Mouse (Mus musculus) fibroblast of lung, adult 2 months (primary cell): Measurements from ENCODE around the gene Tmem198b.
"Not testable (repeated sequence)": the region's sequence is repeated elsewhere in the genome, so short reads cannot be mapped to it uniquely, and the experiment has no call there.

Source experiments
- DNase-seq: peaks from one replicate; pipeline ENCODE4 v3.0.0-alpha.2; 2011; ENCODE audit warnings: low read depth

Tmem198b gene

DNA sequence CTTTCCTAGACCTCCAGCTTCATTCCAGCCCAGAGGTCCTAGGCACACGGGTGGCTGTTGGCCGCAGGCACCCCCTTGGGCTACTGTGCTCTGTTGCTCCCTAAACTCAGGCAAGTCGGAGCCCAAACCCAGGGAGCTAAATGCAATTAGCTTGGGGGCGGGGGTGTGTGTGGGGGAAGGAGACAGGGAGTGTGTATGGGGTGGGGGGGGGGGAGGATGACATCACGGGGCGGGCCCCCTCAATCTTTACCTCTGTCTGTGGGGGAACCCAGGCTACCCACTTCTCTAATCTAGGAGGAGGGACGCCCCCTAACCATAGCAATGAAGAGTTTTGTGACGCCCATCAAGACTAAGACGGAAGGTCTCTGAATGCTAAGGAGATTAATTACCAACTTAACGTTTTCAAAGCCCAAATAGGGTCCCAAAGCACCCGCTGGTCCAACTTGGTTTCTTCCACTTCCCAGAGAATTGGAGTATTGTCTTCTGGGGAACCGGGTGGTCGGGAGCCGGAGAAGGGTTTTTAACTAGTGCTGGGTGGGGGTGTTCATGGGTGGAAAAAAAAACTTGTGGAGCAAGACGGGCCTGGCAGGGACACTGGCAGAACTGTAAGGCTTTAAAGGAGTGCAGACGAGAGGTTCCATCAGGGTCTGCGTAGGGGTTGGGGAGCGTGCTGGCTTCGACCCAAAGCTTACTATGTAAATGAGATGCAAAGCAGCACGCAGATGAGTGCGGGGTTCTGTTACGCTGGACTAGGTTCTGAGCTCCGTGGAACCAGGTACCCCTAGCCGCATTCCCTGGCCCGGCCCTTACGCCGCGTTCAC lies at the start of gene Tmem198b:
Gene Tmem198b (minus strand): TSS at position 100 of the 821 bp plus-strand sequence.
- DNase-seq, result no peak

DNA sequence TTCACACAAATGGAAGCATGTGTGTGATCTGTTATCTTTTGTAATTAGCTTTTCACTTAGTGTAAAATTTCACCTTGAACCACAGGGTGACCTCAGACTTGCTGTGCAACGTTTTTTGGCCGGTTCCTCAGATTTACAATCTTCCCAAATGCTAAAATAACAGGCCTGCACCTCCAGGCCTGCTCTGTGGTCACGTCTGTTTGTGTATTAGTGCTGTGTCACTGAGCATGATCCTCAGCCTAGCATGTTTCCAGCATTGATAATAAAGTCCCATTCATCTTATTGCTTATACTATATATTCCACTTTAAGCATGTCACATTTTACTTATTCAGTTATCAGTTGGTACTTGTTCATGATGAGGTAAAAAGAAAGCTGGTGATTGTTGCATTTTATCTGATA lies 46.2 kb upstream of the Tmem198b start:
- no peak for DNase-seq

DNA sequence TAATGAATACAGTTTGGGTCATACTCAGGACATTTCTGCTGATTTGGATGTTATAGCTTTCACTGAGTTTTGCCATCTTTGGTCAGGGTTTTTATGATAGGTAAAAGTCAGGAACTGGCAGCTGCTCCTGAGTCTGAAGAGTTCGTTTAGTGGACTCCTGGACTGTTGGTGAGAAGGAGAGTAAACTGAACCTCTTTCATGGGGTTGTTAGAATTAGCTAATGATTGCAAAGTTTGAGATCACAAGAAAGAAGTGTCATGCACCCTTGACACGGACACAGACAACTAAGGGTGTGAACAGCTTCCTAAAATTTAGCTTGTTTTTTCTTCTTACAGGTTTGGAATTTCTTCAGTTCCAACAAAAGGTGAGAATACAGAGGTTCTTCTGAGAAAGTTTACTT lies 44.3 kb upstream of the Tmem198b start:
- DNase-seq, result no peak

DNA sequence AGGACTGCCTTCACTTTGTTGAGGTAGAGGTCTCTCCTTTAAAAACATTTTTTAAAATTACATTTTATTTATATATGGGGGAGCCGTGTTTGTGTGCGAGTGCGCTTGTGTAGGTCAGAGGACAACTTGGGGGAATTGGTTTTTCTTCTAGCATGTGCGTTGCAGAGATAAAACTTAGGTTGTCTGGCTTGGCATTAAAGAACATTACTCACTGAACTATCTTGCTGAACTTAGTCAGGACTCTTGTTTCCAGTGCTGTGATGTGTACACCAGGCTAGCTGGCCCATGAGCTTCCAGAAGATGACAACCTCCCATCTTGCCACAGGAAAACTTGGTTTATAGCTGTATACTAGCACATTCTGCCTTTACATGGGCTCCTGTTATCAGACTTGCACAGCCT lies 42.5 kb upstream of the Tmem198b start:
- no peak for DNase-seq

DNA sequence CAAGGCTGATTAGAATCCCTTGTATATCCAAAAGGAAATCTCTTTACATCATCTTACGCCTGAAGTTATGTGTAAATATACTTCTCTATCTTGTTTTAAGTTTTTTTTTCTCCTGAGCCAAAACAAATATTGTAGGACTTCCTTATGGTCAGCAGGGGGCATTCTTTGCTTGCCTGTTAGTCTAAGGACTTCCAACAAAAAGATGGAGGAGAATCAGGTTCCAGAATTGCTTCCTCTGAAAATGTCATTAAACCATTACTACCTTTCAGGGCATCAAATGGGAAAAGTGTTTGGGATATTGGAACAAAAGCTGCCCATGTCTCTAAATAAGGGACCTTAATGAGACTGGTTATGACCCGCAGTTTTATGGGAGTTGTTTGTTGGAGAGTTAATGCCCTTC lies 41.3 kb upstream of the Tmem198b start:
- DNase-seq, result no peak

DNA sequence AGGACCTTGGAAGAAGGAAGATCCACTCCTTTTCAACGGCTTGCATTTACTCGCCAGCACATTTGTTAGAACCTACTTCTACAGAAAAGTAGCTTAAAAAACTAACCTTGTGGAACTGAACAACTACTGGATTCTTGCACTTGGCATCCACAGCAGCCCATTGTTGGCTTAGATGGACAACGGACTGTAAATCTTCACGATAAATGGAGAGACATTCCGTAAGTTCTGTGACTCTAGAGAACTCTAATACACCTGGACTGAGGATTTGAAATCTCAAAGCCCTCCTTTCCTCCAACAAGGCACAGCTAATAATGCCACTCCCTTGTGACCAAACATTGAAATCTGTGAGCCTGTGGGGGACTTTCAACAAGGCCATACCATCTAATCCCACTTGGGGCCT lies 39.1 kb upstream of the Tmem198b start:
- DNase-seq, result no peak

DNA sequence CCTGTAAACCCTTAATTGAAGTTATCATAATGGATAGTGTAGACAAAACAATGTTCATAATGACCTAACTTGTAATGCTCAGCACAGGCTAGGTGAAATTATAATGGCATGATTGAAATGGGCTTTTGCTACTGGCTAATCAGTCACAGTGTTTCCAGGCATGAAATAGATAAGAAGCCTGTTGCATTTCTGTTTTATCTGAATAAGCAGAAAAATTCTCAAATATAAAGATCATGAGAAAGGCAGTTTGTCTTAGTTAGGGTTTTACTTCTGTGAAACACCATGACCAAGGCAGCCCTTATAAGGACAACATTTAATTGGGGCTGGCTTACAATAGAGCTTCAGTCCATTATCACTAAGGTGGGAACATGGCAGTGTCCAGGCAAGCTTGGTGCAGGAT lies 36.4 kb upstream of the Tmem198b start:
- DNase-seq, result no peak

DNA sequence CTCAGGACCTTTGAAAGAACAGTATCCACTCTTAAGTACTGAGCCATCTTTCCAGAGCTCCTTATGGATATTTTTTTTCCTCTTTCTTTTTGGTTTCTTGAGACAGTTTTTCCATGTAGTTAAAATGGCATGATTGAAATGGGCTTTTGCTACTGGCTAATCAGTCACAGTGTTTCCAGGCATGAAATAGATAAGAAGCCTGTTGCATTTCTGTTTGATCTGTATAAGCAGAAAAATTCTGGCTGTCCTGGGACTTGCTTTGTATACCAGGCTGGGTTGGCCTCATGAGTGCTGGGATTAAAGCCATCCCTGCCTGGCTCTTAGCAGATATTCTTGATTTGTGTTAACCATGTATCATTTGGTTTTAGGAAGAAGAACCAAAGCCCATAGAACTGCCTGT lies 35.3 kb upstream of the Tmem198b start:
- DNase-seq, result no peak

DNA sequence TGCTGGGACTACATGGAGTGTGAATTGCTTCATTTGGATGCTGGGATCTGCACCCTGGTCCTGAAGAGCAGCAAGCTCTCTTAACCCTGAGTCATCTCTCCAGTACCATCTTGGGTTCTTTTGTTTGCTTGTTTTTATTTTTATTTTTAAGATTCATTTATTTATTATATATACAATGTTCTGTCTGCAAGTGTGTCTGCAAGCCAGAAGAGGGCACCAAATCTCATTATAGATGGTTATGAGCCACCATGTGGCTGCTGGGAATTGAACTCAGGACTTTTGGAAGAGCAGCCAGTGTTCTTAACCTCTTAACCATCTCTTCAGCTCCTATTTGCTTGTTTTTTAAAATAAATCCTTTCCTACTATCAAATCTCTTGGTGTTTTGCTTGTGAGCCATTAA lies 33.2 kb upstream of the Tmem198b start:
- DNase-seq, result no peak

DNA sequence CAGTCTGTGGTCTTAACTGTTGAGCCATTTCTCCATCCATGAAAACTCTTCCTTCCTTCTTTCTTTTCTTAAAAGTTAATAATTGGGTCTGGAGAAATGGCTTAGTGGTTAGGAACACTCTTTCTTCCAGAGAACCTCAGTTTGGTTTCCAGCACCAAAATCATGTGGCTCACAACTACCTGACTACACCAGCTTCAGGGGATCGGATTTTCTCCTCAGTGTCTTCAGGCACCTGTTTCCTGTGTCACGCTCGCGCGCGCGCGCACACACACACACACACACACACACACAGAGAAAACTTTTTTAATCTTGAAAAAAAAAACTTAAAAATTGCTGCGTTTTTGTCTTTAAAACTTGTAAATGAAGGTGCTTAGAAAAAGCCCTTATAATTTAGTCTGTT lies 19.7 kb upstream of the Tmem198b start:
- DNase-seq, result no peak

DNA sequence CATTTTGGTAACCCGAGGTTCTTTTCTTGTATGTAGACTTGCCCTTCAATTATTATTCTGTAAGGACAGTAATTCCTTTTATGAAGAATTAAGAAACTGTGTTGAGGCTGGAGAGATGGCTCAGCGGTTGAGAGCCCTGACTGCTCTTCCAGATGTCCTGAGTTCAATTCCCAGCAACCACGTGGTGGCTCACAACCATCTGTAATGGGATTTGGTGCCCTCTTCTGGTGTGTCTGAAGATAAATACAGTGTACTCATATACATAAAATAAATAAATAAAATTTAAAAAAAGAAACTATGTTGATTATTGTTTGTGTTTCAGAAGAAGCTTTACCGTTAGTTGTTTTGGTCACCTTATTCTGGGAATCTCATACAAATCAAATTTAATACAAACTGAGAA lies 18.9 kb upstream of the Tmem198b start:
- DNase-seq, result not testable (repeated sequence)

DNA sequence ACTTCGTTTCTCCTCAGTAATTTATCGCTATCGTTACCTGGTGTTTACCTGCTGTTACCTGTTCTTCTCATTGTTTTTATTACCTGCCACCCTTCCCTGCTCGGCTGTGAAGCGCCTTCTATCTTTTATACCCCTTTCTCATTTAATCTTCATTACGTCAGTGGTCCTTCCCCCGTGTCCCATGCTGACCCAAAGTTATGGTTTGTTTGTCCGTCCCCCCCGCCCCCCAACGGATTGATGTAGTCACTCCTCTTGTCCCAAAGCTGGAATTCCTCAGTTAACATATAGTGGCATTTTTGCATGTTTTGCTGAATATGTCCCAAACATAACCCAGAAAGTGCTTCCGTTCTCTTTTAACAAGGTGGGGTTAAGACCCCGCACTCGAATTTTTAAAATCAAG lies 18.0 kb upstream of the Tmem198b start:
- DNase-seq, result no peak

DNA sequence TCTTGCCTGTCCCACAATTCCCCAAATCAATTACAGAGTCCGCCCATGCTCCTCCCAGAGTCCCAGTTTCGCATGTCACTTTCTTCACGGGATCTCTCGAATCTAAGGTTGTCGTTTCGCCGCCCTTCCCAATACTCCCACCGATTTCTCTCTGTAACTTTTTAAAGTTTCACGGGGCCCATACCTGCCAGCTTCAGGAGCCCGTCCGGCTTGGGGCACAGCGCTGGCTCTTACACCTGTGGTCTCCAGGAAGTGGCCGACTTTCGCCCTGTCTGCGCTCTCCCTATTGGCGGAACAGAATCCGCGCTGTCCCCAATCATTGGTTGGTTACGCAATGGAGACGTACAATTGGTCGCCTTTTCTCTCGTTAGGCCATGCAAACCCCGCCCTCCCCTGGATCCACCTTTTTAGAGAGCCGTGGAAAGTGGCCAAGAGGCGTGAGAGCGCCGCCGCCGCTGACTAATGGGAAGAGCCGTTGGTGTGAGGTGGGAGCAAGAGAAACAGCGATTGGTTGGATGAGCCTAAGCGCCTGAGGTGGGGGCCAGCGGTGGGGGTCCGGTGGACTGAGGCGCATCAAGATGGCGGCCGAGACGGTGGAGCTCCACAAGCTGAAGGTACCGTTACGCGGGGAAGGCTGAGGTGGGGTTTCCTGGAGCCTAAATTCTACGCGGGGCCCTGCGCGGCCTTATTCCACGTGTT lies 17.3 kb upstream of the Tmem198b start, which contains the start of gene Ormdl2:
Gene Ormdl2 (minus strand): TSS at position 288 of the 699 bp plus-strand sequence.
- peak; percentile 99 for DNase-seq

DNA sequence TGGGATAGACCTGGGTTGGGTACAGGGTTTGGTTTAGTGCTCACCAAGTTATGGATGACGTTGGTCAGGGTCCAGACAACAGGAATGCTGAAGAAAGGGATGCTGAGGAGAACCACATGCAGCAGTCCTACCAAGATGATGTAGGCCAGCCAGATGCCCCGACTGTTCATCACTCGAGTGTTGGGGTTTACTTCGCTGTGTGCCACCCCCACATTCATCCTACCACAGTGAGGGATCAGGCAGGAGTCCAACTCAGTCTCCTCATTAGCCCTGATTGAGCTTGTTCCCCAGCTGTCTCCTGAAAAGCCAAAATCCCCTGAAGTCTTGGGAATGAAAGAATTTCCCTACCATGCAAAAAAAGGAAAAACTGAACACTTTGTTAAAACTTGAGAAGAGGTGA lies 16.0 kb upstream of the Tmem198b start:
- DNase-seq, result no peak

DNA sequence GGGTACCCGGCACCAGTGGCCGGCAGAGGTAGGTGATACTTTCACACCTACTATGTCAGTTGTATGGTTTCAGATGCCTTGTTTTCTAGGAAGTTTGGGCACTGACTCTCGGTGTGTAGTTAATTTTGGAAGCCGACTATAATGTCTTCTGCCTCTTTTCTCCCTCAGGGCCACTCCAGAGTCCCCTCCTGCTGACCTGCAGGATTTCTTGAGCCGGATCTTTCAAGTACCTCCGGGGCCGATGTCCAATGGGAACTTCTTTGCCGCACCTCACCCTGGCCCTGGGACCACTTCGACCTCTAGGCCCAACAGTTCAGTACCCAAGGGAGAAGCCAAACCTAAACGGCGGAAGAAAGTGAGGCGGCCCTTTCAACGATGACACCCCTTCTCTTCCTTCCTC lies 12.9 kb upstream of the Tmem198b start, which contains the start of gene Sarnp:
Gene Sarnp (plus strand): TSS at position 301 of the 400 bp plus-strand sequence.
- DNase-seq, result no peak

DNA sequence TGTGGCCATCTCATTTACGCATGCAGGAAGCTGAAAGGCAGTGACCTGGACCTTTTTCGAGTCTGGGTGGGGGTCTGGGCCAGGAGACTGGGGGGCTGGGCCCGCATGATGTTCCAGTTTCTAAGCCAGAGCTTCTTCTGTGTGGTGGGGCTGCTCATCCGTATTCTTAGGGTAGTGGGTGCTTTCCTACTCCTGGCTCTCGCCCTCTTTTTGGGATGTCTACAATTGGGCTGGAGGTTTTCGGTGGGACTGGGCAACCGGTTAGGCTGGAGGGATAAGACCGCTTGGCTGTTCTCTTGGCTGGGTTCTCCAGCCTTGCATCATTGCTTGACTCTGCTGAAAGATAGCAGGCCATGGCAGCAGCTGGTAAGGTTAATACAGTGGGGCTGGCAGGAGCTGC lies 2.8 kb upstream of the Tmem198b start:
- no peak for DNase-seq

DNA sequence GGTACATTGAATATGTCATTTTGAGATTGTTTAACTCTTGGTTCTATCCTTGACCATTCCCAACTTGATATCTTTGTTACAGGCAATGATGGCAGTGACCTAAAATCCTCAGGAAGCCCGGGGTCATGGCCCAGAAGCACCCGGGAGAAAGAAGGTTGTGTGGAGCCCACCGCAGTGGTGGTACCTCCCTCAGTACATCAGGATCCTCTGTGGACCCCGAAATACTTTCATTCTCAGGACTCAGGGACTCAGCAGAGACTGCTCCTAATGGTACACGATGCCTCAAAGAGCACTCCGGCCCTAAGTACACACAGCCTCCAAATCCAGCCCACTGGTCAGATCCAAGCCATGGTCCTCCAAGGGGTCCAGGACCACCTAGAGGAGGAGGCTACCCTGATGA lies 1.9 kb upstream of the Tmem198b start:
- no peak for DNase-seq

DNA sequence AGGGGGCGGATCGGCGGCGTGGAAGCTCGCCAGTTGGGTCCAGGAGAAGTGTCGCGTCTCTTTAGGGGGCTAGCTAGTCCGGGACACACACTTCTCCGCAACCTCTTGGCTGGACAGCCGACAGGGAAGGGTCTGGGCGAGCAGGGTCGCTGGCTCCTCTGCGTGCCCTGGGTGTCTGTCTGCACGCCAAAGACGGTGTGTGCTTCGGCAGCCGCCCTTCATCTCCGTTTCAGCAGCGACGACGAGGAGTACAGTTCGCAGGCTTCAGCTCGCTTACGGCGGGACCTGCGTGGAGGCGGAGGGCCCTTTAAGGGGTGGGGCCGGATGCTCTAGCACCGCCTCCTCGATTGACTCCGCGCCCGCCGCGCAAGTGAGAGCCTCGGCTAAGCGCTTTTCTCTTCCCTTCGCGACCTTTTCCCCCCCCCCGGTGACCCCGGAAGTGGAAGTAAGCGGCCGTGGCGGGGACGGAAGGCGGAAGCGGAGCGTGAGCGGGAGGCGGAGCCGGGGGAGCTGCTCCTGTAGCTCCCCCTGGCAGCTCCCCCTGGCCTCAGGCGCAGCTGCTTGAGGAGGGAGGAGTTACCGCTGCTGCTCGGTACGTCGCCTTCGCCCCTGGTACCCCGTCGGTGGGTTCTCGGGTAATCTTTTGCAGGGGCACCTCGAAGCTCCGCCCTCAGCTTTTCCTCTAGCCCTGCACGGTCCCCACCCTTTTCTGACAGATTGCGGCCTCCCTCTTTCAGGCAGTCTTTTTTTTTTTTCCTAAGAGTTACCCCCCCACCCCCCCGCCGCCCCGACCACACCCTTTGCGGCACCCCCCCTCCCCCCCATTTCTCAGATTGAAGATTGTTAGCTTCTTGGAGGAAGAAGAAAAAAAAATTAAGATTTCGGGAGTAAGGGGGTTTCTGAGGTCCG lies 1.2 kb upstream of the Tmem198b start:
- DNase-seq, result peak; percentile 94

DNA sequence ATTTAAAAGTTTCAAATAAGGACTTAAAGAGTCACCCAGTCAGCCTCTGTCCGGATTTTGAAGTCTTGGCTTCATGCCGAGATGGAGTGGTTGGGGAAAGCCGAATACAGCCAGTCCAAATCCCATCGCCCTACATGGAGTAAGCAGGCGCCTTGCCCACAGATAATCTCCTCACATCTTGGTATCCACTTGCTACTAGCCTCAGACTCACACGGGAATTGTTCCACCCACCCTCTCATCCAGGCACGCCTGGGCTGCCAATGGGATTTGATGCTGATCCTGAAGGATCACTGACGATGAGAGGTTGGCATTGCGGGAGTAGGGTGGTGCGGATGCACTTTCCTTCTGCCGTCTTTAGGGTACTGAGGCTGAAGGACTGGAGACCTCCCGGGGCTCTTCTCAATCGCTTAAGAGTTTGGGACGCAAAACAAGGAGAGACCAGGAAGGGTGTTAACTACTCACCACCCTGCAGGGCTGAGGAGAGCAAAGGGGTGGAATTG lies 349 bp downstream of the Tmem198b start, which contains the start of gene Dnajc14:
Gene Dnajc14 (plus strand): TSS at position 292 of the 500 bp plus-strand sequence.
- peak; percentile 61 for DNase-seq

DNA sequence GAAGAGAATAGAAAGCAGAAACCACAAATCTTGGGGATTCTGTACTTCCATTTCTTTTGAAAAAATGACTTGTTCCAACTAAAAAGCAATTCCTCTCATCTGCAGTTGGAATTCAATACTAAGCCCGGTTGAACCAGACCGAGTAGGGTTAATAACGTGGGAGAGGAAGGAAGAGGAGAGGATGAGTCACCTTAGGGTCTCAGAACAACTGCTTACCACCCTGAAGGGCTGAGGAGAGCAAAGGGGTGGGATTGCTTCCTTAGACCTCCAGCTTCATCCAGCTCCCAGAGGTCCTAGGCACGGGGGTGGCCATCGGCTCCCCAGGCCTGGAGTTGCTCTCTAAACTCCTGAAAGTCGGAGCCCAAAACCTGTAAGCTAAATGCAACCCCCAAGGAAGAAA lies 809 bp downstream of the Tmem198b start:
- DNase-seq, result no peak

DNA sequence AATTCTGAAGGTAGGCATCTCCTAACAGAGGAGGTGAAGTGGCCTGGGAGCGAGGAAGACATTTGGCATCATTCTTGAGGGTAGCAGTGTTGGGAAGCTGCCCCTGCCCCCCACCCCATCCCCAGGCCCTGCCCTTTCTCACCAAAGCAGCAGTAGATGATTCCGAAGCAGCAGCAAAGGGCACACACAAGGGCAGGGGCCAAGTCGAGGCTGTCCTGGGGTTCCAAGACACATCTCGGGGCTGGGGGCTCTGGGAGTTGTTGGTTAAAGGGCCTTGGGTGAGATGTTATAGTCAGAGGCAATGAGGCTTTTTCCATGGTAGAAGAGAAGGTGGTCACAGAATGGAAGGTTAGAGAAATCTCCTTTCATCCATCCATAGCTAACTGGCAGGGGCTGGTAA lies 1.2 kb downstream of the Tmem198b start:
- no peak for DNase-seq

DNA sequence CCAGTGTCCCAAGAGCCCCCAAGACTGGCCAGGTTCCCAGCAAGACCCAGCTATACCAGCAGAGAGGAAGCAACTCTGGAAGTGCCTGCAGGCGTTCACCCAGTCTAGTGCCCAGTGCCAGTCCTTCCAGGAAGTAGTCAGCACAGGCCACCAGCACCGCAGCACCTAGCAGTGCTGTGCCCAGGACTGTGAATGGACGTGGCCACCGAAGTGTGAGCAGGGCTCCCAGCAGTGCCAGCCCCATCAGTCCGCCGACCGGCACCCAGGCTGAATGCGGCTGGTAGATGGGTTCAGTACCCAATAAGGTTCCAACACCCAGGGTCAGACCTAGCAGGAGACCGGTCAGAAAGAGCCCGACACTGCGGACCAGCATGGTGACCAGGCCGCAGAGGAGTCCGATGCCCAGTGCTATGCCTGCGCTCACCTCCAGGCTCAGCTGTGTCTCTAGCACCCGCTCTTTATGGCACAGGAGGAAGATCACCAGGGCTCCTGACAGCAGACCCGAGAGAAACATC lies 2.1 kb downstream of the Tmem198b start:
- DNase-seq, result no peak
